Mouse (Mus musculus) kidney, embryonic 16.5 days (tissue): ENCODE results near the gene Nfx1. TPM values are rescaled to one million over a fixed set of nuclear protein-coding genes. Genes with fewer than 3 reads are reported as not detected.

Experiments used
- ATAC-seq: fragments of 200-750 bp; cut with Nextera tagmentation; 2 replicates; pipeline ENCODE4 v1.8.0; 2017; ENCODE audit warnings: moderate TSS enrichment; ENCODE audit not compliant: low FRiP score, low TSS enrichment
- H3K27ac ChIP-seq: fragments of 300-500 bp; sonication (generic); 2 replicates; pipeline ENCODE4 v1.5.1; 2014; ENCODE audit warnings: low read length
- H3K27me3 ChIP-seq: fragments of 300-500 bp; sonication (generic); 2 replicates; pipeline ENCODE4 v1.6.1; 2014; ENCODE audit warnings: low read length, control low read depth, mixed read lengths; ENCODE audit not compliant: insufficient read depth
- H3K36me3 ChIP-seq: fragments of 300-500 bp; sonication (generic); 2 replicates; pipeline ENCODE4 v1.6.1; 2014; ENCODE audit warnings: low read length, control low read depth, mixed read lengths; ENCODE audit not compliant: insufficient read depth
- H3K4me1 ChIP-seq: fragments of 300-500 bp; sonication (generic); 2 replicates; pipeline ENCODE4 v1.6.1; 2014; ENCODE audit warnings: low read length, control low read depth, mixed read lengths; ENCODE audit not compliant: insufficient read depth
- H3K4me2 ChIP-seq: fragments of 300-500 bp; sonication (generic); replicated peaks from 2 replicates; pipeline ENCODE4 v1.6.1; 2014; ENCODE audit warnings: low read depth, low read length
- H3K4me3 ChIP-seq: fragments of 300-500 bp; sonication (generic); 2 replicates; pipeline ENCODE4 v1.5.1; 2014; ENCODE audit warnings: mild to moderate bottlenecking, low read length
- H3K9ac ChIP-seq: fragments of 300-500 bp; sonication (generic); replicated peaks from 2 replicates; pipeline ENCODE4 v1.6.1; 2014; ENCODE audit warnings: low read length
- H3K9me3 ChIP-seq: fragments of 300-500 bp; sonication (generic); 2 replicates; pipeline ENCODE4 v1.6.1; 2016; ENCODE audit warnings: low read length, control low read depth
- WGBS: fragments of 180-500 bp; shearing (Covaris S2); extraction: QIAGEN DNeasy Blood & Tissue Kit; methylation state at CpG from one replicate; pipeline ENCODE4 v1.1.7; 2014; 5-methylcytosine and 5-hydroxymethylcytosine counted together
- polyA plus RNA-seq: library from polyadenylated mRNA; unstranded; fragments of >200 nt; fragmentation: Nextera tagmentation; extraction: Ambion mirVana; gene quantifications from 2 replicates; pipeline ENCODE4 v1.2.1, GENCODE M21; 2015

The Nfx1 gene
- polyA plus RNA-seq, 1 experiment from 2014 or later, result 92.0 TPM

DNA sequence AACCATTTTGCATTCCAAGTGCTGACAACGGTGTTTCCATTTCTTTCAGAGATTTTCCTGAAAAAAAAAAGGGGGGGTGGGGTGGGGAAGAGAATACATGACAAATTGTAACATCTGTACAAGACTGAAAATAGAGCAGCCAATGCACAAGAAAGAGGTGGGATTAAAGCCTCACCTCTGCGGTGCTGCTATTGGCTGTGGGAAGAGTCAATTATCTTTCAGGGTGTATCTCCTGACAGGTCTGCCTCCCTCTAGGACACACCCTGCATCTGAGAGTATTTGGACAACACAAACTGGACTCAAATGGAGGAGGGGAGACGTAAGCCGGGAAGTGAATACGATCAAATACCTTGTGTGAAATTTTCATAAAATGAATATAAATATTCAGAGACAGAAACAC is 27.1 kb upstream of the Nfx1 start:
- Histone ChIP-seq H3K9ac (no peak overlapping the region), H3K27ac (no peak overlapping the region), H3K4me2 (no peak overlapping the region), H3K9me3 (0 out of 2 replicates have a peak, but pooled peaks cover 9% of the 10 kb centered on the region), H3K27me3 (no peaks in the 10 kb centered on the region), H3K4me1 (peaks cover 10% of the 10 kb centered on the region), H3K4me3 (no peak overlapping the region), H3K36me3 (peaks cover 62% of the 10 kb centered on the region)
- WGBS, result 99% methylated on average over 5 of the region's 5 CpGs
- ATAC-seq, result no peak

DNA sequence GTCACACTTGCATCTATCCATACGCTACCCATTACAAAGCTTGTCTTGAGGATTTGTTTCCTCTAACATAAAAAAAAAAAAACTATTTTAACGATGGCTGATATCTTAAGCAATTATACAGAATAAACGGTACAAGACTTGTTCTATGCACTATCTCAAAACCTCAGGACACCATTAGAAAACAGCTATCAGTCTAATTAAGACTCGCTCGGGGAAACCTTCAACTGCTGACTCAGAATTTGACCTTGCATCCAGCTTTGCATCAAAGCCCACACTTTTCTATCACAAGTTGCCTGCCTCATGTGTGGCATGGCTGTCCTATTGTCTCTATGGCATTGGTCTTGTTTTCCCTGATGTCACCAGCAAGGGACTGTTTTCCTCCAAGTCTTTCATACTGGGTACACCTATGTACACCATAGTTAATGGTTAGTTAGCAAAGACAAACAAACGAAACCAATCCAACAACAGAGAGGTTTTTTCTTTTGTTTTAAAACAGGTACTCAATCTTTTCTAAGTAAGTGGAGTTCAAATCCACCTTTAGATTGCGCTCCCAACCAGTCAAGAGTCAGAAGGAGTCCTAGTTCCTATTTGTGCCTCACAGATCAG is 24.1 kb upstream of the Nfx1 start:
- no peaks in the 10 kb centered on the region for H3K27me3 ChIP-seq
- no peak overlapping the region for H3K27ac ChIP-seq
- peak overlapping the region; percentile 77 for H3K4me2 ChIP-seq
- H3K4me1 ChIP-seq, result peaks cover 19% of the 10 kb centered on the region
- ATAC-seq, result no peak
- H3K4me3 ChIP-seq, result peak overlapping the region; percentile 77
- peak overlapping the region; percentile 84 for H3K9ac ChIP-seq
- 83% methylated on average over 7 of the region's 7 CpGs for WGBS
- no peaks in the 10 kb centered on the region for H3K9me3 ChIP-seq
- H3K36me3 ChIP-seq, result peaks cover 32% of the 10 kb centered on the region

DNA sequence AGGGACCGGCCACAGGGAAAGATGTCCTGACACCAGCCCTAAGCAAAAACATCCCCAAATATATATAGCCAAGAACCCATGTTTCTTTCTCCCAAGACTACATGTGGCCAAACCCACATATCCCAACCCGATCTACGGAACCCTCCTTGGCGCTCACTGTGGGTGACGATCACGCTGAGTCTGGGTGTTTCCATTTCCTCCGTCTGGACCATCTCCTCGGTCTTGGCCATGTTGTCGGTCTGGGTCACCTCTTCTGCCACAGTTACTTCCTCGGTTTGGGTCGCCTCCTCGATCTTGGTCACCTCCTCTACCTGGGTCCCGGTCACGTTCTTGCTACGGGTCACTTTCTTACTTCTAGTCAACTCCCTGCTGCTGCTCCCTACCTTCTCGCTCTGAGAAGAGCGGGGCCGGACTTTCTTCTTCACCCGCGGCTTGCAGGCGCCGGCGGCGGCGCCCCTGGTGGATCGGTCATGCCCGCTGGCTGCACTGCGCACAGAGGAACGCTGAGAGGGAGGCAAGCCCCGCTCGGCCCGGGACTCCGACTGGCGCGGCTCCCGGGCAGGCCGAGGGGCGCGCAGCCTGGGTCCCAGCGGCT is 23.0 kb upstream of the Nfx1 start:
- ATAC-seq, result peak; percentile 39
- peaks cover 28% of the 10 kb centered on the region for H3K36me3 ChIP-seq

DNA sequence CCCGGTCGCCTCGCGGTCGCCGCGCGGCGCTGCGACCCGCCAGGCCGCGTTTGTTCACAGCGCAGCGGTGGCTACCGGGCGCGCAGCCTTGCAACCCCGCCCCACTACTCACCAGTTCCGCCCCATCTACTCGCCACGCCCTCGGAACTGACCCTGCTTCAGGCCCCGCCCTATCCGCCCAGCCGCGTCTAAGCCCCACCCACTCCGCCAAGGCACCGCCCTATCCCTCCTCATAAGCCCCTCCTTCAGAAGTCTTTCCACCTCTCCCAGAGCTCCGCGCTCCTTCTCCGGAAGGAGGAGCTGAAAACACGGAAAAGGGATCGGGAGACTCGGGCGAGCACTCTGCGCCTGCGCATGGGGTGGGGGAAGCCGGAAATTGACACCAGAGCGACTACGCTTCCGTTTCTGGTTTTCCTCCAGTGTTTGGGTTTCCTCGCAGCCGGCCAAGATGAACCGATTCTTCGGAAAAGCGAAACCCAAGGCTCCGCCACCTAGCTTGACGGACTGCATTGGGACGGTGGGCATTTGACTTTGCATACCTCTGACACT is 22.5 kb upstream of the Nfx1 start, which contains the start of the genes Bag1 and Chmp5:
TSS of gene Bag1 (minus strand) at position 135 of the 549 bp plus-strand sequence.
TSS of gene Chmp5 (plus strand) at position 248 of the 549 bp plus-strand sequence.
- H3K4me1 ChIP-seq, result peaks cover 19% of the 10 kb centered on the region
- peaks cover 28% of the 10 kb centered on the region for H3K36me3 ChIP-seq
- peak within 1 kb of the TSS; percentile 83 for H3K27ac ChIP-seq
- peak within 1 kb of the TSS; percentile 89 for H3K4me2 ChIP-seq
- H3K4me3 ChIP-seq, result peak within 1 kb of the TSS; percentile 77
- peak; percentile 98 for ATAC-seq
- peak within 1 kb of the TSS; percentile 84 for H3K9ac ChIP-seq
- no peaks in the 10 kb centered on the region for H3K9me3 ChIP-seq
- H3K27me3 ChIP-seq, result no peaks in the 10 kb centered on the region
- WGBS, result 0% methylated on average over 50 of the region's 50 CpGs

More for the DNA sequence above, 23.0 kb upstream of the Nfx1 start:
- H3K9ac ChIP-seq, result peak overlapping the region; percentile 84
- WGBS, result under 1% methylated on average over 40 of the region's 40 CpGs
- no peaks in the 10 kb centered on the region for H3K9me3 ChIP-seq
- H3K4me3 ChIP-seq, result peak overlapping the region; percentile 77
- no peaks in the 10 kb centered on the region for H3K27me3 ChIP-seq
- H3K27ac ChIP-seq, result peak overlapping the region; percentile 83
- peaks cover 19% of the 10 kb centered on the region for H3K4me1 ChIP-seq
- peak overlapping the region; percentile 77 for H3K4me2 ChIP-seq

DNA sequence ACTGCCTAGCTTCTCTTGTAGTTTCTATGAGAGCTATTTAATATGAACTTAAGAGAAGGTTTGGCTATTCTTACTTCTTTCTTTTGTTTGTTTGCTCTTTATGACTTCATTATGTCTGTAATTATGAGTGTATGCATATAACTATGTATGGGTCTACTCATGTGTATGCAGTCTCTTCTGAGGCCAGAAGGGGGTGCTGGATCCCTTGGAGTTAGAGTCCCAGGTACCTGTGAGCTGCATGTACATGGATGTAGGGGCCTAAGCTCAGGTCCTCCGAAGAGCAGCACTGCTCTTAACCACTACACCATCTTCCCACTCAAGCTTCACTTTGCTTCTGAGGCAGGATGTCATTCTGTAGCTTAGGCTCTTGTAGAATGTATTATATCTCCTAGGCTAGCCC is 17.2 kb upstream of the Nfx1 start:
- 93% methylated on average over 1 of the region's 1 CpGs for WGBS
- H3K36me3 ChIP-seq, result peaks cover 37% of the 10 kb centered on the region
- no peak for ATAC-seq

DNA sequence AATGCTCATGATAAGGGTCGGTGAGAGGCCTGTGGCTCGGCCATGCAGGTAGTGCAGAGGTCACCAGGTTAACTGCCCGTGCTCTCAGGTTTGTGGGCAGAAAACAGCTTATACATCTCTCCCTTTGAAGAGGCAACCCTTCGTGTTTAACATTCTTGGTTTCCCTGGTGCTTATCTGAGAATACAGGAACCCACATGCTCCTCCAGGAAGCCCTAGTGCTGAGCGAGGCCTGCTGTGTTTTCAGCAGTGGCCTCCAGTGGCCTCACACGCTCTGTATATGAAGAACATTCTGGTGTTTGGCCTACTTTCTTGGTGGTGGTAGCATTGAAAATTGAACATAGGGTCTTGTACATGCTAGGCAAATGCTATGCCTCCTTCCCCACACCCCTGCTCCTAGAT is 14.8 kb upstream of the Nfx1 start:
- Histone ChIP-seq H3K4me1 (no peaks in the 10 kb centered on the region), H3K9ac (no peak overlapping the region), H3K36me3 (peaks cover 56% of the 10 kb centered on the region), H3K27me3 (no peaks in the 10 kb centered on the region), H3K4me2 (no peak overlapping the region), H3K4me3 (no peak overlapping the region), H3K9me3 (no peaks in the 10 kb centered on the region), H3K27ac (no peak overlapping the region)
- no peak for ATAC-seq
- 81% methylated on average over 6 of the region's 6 CpGs for WGBS

More for the DNA sequence above, 17.2 kb upstream of the Nfx1 start:
- H3K27ac ChIP-seq, result no peak overlapping the region
- no peaks in the 10 kb centered on the region for H3K9me3 ChIP-seq
- peaks cover 9% of the 10 kb centered on the region for H3K4me1 ChIP-seq
- no peak overlapping the region for H3K4me3 ChIP-seq
- H3K27me3 ChIP-seq, result no peaks in the 10 kb centered on the region
- no peak overlapping the region for H3K4me2 ChIP-seq
- H3K9ac ChIP-seq, result no peak overlapping the region

DNA sequence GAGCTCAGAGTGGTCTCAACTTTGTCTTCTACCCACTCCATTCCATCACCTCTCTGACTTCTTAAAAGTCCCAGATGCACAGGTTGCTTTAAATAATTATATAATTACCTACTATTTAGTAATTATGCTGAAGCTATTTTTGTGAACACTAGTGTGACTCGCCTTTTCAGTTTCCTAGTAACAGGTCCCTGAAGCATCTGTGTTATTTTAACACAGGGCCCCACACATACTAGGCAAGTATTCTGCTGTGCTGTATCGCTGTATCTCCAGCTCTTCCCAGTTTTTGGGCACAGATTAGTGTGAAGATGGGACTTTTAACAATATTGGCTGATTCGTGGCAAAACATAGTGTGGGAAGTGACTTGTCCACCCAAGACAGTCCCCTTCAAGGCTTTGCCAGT is 7.2 kb upstream of the Nfx1 start:
- no peak overlapping the region for H3K27ac ChIP-seq
- H3K9me3 ChIP-seq, result no peaks in the 10 kb centered on the region
- no peak overlapping the region for H3K9ac ChIP-seq
- 89% methylated on average over 3 of the region's 3 CpGs for WGBS
- H3K27me3 ChIP-seq, result no peaks in the 10 kb centered on the region
- no peak for ATAC-seq
- peaks cover 58% of the 10 kb centered on the region for H3K36me3 ChIP-seq
- 0 out of 2 replicates have a peak, but pooled peaks cover 2% of the 10 kb centered on the region for H3K4me1 ChIP-seq
- H3K4me2 ChIP-seq, result no peak overlapping the region
- no peak overlapping the region for H3K4me3 ChIP-seq

DNA sequence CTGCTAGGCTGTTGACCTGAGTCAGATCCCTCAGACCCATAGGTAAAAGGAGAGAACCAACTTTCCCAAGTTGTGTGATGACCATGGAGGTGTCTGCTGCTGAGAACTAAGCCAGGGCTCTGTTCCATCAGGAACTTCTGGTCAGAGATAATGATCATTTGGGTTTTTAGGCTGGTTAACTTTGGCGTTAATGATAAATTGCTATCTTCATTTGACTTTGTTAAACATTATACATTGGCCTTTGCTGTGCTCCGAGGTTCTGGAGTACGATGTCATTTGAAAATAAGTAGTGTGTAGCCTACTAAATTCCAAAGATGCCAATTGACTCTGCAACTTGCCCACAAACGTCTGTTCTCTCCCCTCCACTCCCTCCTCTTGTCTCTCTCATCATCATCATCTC is 1.5 kb upstream of the Nfx1 start:
- no peak overlapping the region for H3K4me3 ChIP-seq
- peaks cover 18% of the 10 kb centered on the region for H3K4me1 ChIP-seq
- H3K27me3 ChIP-seq, result no peaks in the 10 kb centered on the region
- no peak for ATAC-seq
- no peaks in the 10 kb centered on the region for H3K9me3 ChIP-seq
- WGBS, result 54% methylated on average over 4 of the region's 4 CpGs
- H3K36me3 ChIP-seq, result peaks cover 21% of the 10 kb centered on the region
- H3K27ac ChIP-seq, result peak overlapping the region; percentile 95
- no peak overlapping the region for H3K4me2 ChIP-seq
- no peak overlapping the region for H3K9ac ChIP-seq

DNA sequence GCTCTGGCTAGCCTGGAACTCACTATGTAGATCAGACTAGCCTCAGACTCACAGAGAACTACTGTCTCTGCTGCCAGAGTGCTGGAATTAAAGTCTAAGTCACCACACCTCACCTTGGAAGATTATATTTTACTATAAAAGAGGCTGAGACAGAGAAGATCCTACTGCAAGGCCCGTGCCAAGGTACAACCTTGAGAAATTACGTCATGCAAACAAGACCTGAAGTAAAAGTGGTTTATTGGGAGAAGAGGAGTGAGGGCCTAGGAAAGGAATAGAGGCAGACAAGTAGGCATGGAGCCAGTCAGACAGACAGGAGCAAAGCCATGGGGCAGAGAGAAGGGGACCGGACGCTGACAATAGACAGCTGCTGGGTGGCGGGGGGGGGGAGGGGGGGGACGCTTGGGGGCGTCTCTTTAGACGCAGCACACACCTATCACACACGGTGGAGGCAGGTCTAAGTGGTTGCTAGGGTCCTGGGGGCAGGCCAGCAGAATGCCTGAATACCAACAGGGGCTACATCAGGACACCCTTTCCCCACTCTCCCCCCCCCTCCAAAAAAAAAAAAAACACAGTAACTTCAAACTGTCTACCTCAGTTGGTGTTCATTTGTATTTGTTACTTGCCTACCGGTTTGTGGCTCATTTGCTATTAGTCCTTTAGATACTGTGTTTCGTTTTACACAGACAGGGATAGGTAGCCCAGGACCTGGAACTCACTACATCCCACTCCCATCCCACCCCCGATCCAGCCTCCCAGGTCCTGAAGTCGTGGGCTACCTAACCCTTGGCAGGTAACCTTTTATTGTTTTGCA is 720 bp upstream of the Nfx1 start:
- ATAC-seq, result peak; percentile 39
- Histone ChIP-seq H3K27me3 (no peaks in the 10 kb centered on the region), H3K9ac (peak overlapping the region; percentile 90)

More for the DNA sequence above, 720 bp upstream of the Nfx1 start:
- H3K27ac ChIP-seq, result peak overlapping the region; percentile 95
- 10% methylated on average over 13 of the region's 13 CpGs for WGBS
- peak overlapping the region; percentile 86 for H3K4me3 ChIP-seq
- peak overlapping the region; percentile 79 for H3K4me2 ChIP-seq
- no peaks in the 10 kb centered on the region for H3K9me3 ChIP-seq
- H3K4me1 ChIP-seq, result peaks cover 18% of the 10 kb centered on the region
- peaks cover 17% of the 10 kb centered on the region for H3K36me3 ChIP-seq
